Mouse (Mus musculus) mouse trophoblast stem cell (cell line): ENCODE results near the gene Kcnq1.

Experiments
- in situ Hi-C, 2 experiments: fragments of 300-500 bp; cut with MseI, MboI; formaldehyde crosslinking; loops; 2 replicates in 1 of 2; 3 replicates in 1 of 2; pipeline ENCODE4 v1.15.1; 2025

Gene Kcnq1

DNA sequence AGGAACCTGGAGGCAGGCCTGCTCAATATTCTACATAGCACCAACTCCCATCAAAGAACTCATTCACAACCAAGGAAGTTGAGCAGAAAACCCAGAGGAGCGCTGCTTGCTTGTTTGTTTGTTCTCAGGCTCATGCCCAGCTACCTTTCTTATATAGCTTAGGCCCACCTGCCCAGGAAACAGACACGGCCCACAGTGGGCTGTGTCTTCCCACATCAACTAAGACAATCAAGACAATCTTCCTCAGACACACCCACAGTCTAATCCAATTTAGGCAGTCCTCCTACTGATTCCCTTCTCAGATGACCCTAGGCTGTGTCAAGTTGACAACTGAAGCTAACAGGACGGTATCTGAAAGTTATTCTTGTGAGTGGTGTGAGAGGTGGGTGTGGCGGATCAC, at the start of gene Kcnq1:
Gene Kcnq1 (plus strand): TSS at position 301 of the 400 bp plus-strand sequence.
- in situ Hi-C loops: no loop called here

DNA sequence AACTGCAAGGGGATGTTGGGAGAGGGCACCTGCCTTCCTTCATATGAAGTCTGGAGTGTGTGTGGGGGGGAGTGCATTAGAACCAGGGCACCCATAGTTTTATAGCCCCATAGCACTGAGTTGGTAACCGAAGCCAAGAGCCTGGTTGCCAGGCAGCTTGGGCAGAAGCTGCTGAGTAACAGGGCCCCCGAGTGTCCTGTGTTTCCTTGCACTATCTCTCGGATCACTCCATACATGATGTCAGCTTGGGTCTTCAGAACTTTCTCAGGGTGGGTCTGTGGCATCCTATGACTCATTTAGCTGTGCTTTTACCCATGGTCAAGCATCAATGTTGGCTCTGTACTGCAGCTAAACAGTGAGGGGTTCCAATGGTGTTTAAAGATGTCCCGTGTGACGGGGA, 49.1 kb upstream of the Kcnq1 start:
- in situ Hi-C loops: no loop called here

DNA sequence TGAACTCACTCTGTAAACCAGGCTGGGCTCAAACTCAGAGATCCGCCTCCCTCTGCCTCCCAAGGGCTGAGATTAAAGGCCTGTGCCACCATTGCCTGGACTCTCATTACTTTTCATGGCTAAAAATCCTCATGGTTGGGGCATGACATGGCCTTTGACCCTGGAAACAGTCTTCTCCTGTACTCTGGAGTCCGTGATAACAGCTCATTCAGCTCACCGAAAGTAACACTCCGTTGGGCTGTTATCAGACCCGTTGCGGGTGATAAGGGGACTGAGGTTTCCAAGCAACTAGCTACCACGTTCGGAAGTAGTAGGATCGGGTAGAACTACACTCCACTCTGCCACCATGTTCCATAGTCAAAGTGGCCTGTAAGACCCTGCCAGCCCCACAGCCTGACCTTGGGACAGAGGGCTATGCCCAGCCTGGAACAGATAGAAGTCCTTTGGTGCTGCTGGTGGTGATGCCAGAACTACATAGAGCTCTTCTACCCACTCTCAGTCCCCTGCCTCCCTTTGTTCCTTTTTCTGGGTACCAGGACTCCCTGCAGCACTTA, 48.4 kb upstream of the Kcnq1 start:
- in situ Hi-C loops: no loop called here

DNA sequence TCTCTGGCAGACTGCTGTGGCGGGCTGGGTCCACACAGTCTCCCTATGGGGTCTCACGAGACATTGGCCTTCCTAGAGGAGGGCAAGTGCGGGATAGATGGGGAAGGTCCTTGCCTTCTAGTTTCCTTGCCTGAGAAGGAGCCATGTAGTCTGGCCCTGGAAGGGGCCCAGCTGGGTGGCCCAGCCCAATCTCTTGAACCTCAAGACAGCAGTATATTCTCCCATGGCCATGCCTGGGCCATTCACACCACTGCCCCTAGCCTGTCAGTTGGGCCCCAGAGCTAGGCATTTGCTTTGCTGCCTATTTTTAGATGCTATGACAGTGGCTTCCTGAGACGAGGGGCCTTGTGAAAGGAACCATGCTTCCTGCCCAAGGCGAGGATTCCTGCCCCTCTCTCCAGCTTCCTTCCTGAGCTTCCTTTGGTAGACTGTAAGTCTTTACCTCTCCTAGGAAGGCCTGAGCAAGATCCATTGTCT, 47.9 kb upstream of the Kcnq1 start:
- in situ Hi-C loops: no loop called here

DNA sequence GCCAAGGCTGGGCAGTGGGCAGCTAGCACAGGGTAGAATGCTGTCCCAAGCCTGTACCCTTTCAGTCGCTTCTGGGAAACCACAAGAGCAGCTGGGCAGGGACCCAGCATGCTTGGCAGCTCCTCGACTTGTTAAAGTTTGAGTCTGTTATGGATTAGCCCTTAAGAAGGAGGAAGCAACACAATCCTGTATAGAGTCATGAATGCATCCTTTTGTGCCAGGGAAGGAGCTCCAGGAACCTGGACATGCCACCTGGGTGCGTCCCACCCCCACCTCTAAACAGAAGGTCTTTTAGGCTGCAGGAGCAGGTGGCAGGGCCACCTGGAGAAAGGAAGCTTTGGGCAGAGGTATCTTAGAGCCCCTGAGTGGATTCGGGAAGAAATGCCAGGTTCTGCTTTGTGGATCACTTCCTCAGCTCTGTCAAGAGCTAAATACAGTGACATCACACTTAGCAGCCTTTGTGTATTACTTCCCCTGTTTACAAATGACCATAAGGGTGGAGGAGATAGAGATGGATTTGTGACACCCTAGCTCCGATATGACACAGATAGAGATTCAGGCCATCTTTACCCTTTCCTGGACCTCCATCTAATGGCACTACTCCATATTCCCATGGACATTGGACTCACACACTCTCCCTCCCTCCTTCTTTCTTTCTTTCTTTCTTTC, 46.8 kb upstream of the Kcnq1 start:
- in situ Hi-C loops: no loop called here

DNA sequence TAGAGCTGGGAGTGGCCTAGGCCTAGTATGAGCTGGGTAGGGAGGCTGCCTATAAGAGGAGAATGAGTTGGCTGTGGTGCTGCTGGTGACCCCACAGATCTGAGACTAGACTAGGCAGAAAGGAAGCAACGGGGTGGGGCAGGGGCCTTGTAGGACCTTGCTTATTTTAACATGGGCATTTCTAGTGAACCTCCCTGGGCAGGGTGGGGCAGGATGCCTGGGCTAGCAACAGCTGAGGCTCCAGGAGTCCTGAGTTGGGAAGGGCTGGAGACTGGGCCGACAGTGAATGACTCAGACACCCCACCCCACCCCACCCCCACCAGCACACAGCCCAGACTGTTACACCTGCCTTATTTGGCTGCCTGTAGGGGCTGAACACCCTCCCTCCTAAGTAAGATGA, 43.5 kb upstream of the Kcnq1 start:
- in situ Hi-C loops: no loop called here

DNA sequence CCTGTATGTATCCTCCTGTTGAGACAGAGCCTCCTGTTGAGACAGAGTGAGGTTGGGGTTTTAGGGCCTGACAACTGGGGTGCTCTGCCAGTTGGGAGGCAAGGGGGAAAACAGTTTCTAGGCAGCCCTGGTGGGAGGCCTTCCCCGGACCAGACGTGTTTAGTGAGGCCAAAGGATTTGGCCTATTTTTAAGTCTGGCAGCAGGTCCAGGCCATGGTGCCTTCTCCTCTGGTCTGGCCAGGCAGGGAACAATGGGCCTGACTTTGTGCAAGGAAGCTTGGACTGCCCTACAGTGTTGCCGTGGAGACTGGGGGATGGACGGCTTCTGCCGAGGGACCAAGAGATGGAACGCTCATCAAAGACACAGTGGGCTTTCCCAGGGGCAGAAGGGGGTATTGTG, 41.9 kb upstream of the Kcnq1 start:
- in situ Hi-C loops: no loop called here

DNA sequence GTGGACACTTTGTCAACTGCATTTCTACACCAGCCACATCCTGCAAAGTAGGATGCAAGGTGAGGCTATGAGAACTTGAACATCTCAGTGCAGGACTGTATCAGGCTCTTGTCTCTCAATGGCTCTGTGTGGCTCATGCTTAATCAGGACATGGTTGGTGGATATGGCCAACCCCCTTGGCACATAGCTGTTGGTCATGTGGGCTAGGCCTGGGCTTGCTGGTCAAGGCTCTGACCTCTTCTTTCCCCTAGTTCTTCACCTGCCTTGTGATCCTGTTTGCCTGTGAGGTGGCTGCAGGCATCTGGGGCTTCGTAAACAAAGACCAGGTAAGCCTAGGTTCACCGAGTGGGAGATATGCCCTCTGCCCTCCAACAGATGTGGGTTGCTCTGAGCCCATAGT, 40.5 kb upstream of the Kcnq1 start:
- in situ Hi-C loops: no loop called here

DNA sequence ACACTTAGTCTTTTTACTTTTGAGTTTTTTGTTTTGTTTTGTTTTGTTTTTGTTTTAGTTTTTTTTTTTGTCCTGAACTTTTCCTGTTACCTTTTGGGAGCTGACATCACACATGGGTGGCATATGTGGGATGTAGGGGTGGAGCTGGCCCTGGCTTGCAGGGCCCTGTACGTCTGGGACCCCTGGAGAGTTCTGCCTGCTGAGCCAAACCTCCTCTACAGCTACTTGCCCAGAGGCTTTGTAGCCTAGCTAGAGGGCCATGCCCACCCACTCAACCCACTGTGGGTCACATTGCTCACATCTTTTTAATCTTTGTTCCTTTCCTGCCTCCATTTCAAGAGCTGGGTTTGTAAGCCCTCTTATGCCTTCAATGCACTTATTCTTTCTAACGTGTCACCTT, 38.7 kb upstream of the Kcnq1 start:
- in situ Hi-C loops: no loop called here

DNA sequence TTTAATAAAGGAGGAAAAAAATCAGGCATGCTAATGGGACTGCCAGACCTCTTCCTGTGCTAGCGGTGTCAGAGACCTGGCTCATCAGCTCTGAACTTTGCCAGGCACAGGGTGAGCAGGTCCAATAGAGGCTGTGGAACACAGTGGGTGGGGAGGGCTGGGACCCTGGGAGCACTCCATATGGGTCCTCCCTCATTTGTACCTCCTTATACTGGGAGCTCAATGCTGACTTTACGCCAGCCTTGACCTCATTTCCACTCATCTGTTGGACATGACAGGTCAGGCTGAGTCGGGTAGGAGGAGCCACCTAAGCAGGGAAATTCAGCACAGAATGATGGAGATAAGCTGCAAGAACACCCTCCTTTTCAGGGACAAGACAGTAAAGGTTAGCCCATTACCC, 38.3 kb upstream of the Kcnq1 start:
- in situ Hi-C loops: no loop called here

DNA sequence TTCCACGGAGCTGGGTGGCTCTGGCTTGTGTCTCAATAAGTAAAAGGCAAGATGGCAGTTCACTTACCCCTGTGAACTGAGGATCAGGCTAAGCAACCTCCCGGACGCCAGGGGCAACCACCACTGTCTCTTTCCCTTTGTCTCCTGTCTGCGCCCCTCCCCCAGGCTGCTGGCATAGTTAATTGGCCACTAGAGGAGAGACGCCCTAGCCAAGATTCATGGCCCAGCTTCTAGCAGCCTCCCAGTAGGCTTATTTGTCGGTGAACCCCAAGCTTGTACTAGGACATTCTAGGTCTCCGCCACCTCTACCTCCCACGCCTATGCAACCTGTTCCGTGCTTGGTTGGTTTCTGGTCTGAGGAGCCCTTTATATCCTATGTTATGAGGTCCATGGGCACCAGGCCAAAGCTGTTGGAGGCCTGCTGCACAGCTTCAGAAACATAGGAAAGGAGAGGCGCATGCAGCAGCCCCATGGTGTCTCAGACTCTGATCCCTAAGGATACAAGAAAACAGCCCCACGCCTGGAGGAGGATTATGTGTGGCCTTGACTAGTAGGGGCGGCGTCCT, 37.8 kb upstream of the Kcnq1 start:
- in situ Hi-C loops: no loop called here

DNA sequence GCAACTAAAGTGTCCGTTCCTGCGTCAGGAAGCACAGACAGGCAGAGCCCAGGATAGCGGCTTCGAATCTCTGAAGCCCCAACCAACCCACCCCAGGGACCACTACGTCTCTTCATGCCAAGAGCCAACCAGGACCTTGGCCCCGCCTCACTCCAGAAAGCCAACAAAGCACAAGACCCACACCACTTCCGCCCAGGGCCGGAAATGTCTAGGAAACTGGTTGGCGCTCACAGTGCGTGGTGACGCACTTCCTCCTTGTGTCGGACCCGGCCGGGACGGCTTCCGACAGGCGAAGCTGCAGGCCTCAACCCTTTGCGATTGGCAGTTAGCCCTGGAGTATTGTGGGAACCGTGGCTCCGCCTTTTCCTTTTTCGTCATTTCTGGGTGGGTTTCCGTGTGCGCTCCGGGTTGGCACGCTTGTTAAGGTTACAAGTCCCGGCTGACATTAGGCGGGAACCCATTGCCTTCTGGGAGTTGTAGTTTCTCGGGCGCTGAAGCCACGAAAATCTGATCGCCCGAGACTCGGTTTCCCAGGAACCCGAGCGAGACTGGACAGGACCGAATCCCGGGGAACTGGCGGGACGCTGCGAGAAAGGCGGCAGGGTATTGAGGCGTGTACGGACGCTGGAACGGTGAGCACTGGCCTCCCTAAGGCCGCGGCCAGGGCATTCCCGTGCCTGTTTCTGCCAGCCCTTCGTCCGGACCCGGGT, 37.1 kb upstream of the Kcnq1 start, which contains the start of gene Tssc4:
Gene Tssc4 (plus strand): TSS at position 368 of the 710 bp plus-strand sequence.
- in situ Hi-C loops: no loop called here

DNA sequence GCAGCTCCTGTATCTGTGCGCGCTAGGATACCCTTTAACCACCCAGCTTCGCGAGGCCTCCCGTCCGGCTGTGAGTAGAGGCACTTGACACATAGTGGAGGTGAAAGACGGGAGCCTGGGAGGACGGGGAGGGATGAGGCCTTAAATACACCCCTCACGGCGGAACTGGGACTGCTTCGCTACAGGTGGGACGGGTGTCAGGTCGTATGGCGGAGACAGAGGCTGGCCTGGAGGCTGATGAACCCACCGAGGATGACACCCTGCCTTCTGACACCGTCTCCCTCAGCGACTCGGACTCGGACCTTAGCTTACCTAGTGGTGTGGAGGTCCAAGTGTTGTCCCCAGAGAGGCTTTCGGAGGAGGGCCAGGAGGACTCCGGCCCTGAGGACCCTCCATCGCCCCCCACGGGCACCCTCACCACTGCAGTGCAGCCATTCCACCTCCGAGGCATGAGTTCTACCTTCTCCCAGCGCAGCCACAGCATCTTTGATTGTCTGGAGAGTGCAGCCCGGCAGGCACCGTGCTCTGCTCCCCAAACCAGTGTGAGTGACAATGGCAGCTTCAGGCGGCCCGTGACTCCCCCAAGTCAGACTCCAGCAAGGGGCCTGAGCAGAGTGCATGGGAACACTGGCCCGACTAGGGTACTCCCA, 36.3 kb upstream of the Kcnq1 start:
- in situ Hi-C loops: no loop called here

DNA sequence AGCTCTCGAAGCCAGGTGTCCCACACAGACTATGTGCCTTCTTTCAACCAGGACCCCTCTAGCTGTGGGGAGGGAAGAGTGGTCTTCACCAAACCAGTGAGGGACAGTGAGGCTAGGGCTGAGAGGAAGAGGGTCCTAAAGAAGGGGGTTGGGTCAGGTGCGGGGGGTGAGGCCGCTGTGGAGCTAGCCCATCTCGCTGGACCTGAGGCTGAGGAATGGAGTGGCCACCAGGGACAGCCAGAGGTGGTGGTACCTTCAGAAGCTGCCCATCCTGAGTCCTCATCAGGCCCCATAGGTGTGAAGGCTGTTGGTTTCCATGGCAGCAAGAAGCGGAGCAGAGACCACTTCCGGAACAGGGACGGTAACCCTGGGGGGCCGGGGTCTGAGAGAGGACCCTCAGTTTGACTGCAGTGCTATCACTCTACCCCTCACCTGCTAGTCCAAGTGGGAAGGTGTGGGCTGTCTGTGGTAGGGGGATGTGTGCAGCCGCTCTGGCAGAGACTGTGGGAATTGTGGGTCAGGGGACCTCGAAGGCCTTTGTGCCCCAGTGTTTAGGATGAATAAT, 35.6 kb upstream of the Kcnq1 start:
- in situ Hi-C loops: no loop called here

DNA sequence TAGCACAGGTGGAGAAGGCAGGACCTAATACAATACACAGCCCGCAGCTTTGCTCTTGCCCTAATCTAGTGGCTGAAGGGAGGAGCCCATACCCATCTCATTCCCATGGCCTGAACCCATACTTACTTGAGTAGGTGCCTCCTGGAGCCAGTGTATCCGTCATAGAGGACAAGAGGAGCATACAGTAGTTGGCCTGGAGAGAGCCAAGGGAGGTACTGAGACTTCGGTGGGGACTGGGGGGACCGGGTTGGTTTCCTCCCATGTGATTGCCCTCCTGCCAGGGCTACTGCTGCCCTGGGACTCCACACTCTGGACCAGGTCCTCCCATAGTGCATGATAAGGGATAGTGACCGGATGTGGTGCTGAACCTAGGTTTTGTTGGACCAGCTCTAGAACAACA, 33.6 kb upstream of the Kcnq1 start:
- in situ Hi-C loops: no loop called here

DNA sequence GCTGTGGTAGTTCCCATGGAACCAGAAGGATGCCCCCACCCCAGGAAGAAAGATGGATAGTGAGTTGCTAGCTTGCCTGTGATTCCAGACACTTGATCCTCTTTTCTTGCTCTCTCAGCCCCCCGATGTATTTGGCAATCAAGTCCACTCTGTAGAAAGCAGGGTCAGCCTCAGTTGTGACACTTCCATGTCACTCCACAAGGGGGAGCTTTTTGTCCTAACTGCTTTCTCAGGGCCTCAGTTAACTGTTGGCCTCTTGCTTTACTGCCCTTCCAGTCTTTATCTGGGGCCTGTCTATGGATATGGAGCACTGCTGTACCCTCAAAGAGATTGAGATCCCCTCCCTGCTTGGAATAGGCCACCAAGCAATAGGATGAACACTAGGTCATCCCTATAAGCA, 33.1 kb upstream of the Kcnq1 start:
- in situ Hi-C loops: no loop called here

DNA sequence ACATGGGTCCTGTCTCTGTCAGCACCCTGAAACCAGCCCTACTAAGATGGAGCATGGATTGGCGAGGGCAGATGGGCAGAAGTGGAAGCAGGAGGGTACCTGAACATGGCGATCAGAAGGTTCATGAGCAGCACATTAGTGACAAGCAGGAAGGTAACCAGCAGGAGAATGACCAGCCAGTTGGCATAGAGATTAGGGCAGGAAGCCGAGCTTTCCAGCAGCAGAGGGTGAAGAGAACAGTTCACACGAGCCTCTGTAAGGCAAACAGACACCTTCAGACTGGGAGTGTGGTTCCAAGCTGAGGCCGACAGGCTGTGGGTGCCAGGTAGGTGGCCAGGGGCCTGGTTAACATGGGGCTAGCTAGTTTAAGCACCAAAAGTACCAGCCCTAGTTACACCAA, 30.8 kb upstream of the Kcnq1 start:
- in situ Hi-C loops: no loop called here

DNA sequence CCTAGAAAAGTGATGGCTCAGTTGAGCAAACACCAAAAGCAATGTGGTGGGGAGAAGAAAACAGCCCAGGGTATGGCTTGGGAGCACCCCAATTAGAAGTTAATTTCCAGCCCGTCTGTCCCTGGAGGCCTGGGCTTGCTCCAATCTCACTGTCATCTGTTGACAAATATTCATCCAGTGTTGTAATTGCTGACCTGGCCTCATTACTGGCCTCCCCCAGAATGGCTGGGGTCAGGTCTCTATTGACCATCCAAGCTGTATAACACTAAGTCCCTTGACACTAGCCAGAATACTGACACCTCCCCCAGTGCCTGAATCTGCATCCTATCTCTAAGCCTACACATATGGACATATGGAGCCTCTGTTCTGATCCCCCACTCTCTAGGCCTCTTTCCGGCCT, 28.8 kb upstream of the Kcnq1 start:
- in situ Hi-C loops: no loop called here

DNA sequence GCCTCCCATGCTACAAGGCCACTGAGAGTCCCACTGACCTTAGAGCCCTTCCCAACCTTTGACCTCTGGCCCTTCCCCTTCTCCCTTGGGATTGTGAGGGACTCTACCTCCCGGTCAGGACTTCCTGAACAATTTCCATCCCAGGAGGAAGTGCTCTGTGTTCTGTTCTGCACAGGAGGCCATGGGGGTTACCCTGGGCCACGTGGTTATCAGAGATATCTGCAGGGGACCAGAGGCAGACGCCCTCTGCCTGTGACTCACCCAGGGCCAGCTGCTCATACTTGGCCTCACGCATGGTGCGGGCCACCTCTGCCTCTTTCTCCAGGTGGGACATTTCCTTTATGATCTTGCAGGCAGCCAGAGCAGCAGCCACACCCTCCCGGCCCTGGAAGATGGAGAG, 24.1 kb upstream of the Kcnq1 start:
- in situ Hi-C loops: loop anchor here in 1 of 2 experiments (10.0 kb wide), 1 partner anchor 187 kb away; no protein-coding TSS in a partner anchor

DNA sequence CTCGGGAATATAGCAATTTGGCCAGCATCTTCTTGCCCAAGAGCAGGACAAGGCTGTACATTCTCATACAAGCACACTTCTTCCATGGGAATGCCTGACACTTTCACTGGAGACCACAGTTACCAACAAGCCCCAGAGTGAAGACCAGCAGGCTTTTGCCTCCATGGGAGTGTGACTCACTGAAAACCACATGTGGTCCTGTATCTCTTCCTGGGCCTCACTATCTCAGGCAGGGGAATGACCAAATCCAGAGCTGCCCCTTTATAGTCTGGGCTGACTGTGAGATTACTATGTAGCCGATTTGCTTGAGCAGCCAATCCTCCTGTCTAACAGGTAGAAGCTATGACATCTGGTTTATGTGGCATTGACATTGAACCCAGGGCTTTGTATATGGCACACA, 22.5 kb upstream of the Kcnq1 start:
- in situ Hi-C loops: loop anchor here in 1 of 2 experiments (10.0 kb wide), 1 partner anchor 189 kb away; no protein-coding TSS in a partner anchor

DNA sequence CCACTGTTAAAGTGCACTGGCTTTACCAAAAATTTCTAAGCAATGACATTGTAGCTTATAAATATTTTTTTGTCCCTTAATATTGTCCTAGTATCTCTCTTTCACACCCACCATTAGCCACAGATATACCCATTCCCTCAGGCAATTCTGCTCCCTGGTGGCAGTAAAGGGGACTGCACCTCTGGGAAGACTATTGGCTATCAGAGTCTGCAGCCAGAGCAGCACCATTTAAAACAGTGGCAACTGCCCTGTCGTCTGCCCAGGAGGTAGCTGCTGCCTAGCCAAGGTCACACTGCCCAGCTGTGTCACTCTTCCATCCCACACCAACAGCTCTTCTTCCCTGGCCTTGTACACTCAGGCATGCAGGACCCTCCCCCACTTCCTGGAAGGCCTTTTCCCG, 19.8 kb upstream of the Kcnq1 start:
- in situ Hi-C loops: loop anchor here in 1 of 2 experiments (10.0 kb wide), 1 partner anchor 192 kb away; no protein-coding TSS in a partner anchor
